Mouse (Mus musculus): Measurements from ENCODE around the gene Shroom2.

Shroom2 gene

GRCm38 (mm10) chrX:152690788-152691291, 78.4 kb downstream of the Shroom2 start:
- DNase-seq: no peak

DNA sequence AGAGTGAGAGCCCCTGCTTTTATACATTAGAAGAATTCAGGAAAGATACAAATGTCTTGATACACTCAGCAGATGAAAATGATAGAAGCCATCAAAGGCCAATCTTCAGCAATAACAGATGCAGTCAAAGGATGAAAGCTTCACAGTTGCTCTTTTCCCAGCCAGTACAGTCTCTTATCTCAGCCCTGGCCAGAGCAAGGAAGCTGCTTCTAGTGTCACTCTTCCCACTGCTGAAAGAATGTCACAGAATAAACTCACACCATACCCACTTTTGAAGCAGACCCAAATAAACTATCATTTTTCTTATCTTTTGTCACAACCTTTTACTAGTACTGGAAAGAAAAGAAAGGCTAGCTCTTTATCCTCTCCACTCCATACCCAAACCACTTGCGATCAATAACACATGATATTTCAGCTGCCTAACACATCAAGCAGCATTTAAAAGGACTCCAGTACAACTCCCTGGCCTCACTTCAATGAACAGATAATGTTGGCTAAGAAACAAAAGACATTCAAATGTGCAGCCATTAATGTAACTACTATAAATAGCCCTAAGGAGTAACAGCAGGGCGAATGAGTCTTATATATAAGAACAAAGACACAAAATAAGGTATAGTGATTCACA, 90.0 kb downstream of the Shroom2 start:
- DNase-seq: no peak

DNA sequence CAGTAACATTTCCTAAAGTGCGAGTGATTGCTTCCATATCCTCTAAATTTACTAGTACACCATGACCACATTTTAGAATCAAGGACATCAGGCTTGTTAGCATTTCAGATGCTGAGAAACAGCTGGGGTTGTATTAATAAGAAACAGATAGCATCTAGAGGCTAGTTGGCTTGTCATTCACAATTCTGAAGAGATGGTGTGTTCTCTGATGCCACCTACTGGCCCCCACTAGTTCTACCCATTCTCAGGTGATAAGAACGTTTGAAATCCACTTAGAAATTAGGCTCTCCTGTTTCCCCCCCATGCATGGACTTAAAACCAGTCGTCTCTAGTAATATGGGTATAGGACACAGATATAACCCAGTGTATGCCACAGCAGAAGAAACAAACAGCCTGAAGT, 92.9 kb downstream of the Shroom2 start:
- DNase-seq: peak in 1 of 2 experiments; percentile 9

DNA sequence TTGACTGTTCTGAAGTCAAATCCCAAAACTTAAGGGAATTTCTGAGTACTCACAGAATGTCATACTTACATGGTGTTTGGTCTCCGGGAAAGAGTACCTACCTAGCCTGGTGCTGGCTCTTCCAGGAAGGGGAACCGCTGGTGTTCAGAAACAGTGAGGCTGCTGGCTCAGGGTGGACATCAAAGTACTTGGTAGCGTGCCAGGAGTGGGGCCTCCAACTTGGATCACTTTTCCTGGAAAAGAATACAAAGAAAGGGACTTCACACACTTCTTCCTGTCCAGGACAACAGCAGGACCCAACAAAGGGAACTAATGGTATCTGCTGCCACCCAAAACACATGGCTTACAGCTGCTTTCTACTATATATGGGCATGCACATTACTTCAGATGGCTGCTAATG, 95.8 kb downstream of the Shroom2 start:
- no peak for DNase-seq

- DNase-seq: no peak
These were observed 111.8 kb downstream of the Shroom2 start for GRCm38 (mm10) chrX:152657363-152658036.

DNA sequence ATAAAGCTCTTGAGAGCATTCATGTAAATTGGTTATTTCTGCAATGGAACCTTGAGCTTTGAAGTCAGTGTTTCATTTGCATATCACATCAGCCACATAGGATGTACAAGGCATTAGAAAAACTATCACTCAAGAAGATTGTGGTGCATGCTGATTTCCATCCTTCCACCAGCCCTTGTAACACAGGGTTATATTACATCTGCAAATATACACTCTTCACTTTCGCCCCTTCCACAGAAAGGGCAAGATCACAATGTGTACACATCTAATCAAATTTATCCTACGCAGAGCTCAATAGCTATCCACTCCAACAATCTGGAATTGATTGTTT, 112.7 kb downstream of the Shroom2 start:
- DNase-seq: no peak

DNA sequence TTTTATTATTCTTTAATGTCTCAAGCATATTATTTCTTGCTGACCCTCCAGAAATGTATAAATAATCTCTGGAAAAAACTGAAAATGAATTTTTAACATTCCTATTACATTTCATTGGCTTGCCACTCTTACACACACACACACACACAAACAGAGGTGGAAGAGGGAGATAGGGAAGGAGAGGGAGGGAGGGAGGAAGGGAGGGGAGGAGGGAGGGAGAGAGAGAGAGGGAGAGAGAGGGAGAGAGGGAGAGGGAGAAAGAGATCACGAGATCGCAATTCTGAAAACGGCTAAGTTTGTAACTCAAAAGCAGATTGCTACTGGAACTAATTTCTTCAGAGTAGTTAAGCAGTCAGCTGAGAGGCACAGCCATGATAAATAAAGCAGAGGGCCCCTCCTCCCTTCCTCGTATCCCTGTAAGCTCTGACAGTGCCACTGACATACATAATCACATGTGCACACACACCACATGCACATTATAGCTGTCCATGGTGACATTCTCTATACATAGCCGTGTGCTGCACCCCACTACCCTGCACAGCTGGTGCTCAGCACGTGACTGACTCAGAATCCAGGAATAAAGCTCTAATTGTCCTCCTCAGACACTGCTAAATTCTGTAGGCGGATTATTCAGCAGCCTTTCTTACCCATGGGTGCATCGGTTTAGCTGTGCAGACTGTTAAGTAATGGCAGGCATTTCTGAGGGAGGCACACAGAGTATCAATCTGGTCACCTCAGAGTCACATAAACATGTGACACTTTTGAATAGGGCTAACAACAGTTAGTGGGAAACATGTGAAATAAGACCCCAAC, 113.3 kb downstream of the Shroom2 start:
- DNase-seq: no peak

- DNase-seq: no peak
These were observed 116.6 kb downstream of the Shroom2 start for GRCm38 (mm10) chrX:152652676-152653075.

- no peak for DNase-seq
These were observed 124.4 kb downstream of the Shroom2 start for GRCm38 (mm10) chrX:152644827-152645226.

GRCm38 (mm10) chrX:152643679-152644638, 125.3 kb downstream of the Shroom2 start:
- no peak for DNase-seq

GRCm38 (mm10) chrX:152643201-152643600, 126.1 kb downstream of the Shroom2 start:
- DNase-seq: no peak

DNA sequence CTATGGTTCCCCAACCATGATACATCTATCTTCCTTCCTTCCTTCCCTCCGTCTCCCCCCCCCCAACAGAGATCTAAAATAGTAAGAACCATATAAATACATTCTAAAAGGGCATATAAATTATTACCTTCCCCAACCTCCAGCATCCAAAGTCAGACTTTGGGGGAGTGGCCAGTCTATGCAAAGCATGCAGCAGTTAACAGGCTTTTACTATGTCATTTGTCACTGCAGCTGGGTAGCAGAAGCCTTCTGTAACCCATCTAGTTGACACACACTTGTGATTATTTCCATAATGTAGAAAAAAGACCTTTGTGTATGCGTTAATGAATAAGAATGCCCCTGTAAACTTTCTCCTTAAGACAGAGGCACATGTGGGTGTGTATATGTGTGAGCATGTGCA, 126.6 kb downstream of the Shroom2 start:
- no peak for DNase-seq

DNA sequence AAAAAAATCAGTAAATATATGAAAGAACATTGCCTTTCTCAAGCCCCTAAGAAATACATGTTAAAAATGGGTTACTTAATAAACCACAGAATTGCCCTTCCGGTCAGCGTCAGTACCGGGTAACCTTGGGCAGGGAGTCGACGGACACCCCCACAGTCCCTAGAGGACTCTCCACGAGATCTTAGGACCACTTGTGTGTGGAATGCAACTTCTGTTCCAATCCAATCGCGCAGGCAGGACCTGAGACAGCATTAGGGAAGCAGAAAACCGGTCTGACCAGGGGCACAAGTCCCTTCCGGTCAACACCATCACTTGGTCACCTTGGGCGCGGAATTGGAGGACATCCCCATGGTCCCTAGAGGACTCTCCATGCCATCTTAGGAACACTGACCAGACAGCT, 133.9 kb downstream of the Shroom2 start:
- DNase-seq: no peak

- DNase-seq: no peak
These were observed 147.9 kb downstream of the Shroom2 start for GRCm38 (mm10) chrX:152621407-152621806.

GRCm38 (mm10) chrX:152620917-152621316, 148.3 kb downstream of the Shroom2 start:
- DNase-seq: no peak

GRCm38 (mm10) chrX:152618464-152618863, 150.8 kb downstream of the Shroom2 start:
- DNase-seq: no peak

DNA sequence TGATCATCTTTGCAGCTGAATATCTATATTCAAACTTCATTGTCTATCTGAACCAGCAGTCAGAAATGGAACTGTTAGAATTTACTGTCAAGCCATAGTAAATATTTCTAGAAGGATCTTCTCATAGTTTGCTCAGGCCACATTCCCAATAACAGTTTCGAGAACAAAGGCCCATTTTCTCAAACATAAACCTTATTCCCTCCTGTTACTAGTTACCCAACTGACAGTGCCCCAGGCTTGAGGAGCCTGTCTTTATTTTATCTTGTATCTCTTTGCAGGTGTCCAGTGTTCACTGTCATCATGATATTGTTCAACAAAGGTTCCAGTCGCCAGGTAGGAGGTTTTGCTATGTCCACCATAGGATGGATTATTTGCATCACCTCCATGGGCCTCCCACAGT, 206.2 kb downstream of the Shroom2 start, which contains the start of gene Cldn34a:
Cldn34a (plus strand) TSS at position 301 of the 400 bp plus-strand sequence.
- no peak for DNase-seq

Data from cerebellum, postnatal 36 days (tissue).